Comparison of ENCODE assay signal across 28 mouse cellular contexts in genomic region chr16:58234686-58235085, GRCm38 (mm10).
"Had no signal": no experiment of that assay in that cellular context is flagged by ENCODE, and none has a peak within 500 bp of the region (broad histone marks: within the 10 kb centered on the region; RNA-seq: fewer than 3 reads in every experiment).

No protein-coding gene starts in this region.

- H3K4me1 ChIP-seq: heart, embryonic 13.5 days; heart, embryonic 15.5 days; hindbrain, embryonic 10.5 days; hindbrain, embryonic 12.5 days; intestine, embryonic 15.5 days; limb, embryonic 10.5 days; limb, embryonic 12.5 days; liver, embryonic 13.5 days; liver, embryonic 15.5 days had no signal

- DNase-seq: gastrocnemius, adult 2 months; gastrocnemius, postnatal 10 days; gastrocnemius, postnatal 25 days; heart, adult 2 months; heart, postnatal 14 days; heart, postnatal 4 days; kidney, adult 2 months; kidney, postnatal 10 days; kidney, postnatal 36 days; liver; liver, embryonic 13.5 days; liver, postnatal 0 days had no signal

- H3K36me3 ChIP-seq: heart, embryonic 13.5 days; heart, embryonic 15.5 days; hindbrain, embryonic 10.5 days; hindbrain, embryonic 12.5 days; intestine, embryonic 15.5 days; limb, embryonic 10.5 days; limb, embryonic 12.5 days; liver, embryonic 13.5 days; liver, embryonic 15.5 days had no signal

- H3K27me3 ChIP-seq: heart, embryonic 13.5 days; heart, embryonic 15.5 days; hindbrain, embryonic 12.5 days; intestine, embryonic 15.5 days; limb, embryonic 12.5 days; liver, embryonic 13.5 days; liver, embryonic 15.5 days had no signal

- H3K27ac ChIP-seq: gastrocnemius, adult 2 months; heart, adult 2 months; heart, embryonic 13.5 days; heart, embryonic 15.5 days; hindbrain, embryonic 10.5 days; hindbrain, embryonic 12.5 days; hindbrain, embryonic 14.5 days; intestine, embryonic 15.5 days; layer of hippocampus, adult 2 months; left cerebral cortex, adult 2 months; limb, embryonic 10.5 days; limb, embryonic 12.5 days; liver, embryonic 13.5 days; liver, embryonic 15.5 days had no signal

- H3K4me3 ChIP-seq: gastrocnemius, adult 2 months; heart, adult 2 months; heart, embryonic 13.5 days; heart, embryonic 15.5 days; hindbrain, embryonic 10.5 days; hindbrain, embryonic 12.5 days; intestine, embryonic 15.5 days; layer of hippocampus, adult 2 months; left cerebral cortex, adult 2 months; limb, embryonic 10.5 days; limb, embryonic 12.5 days; liver, embryonic 13.5 days; liver, embryonic 15.5 days had no signal

- ATAC-seq: hindbrain, embryonic 16.5 days; inflammation-experienced regulatory T-cells, adult 6 months; intestine, embryonic 15.5 days; intestine, postnatal 0 days; liver, postnatal 0 days had no signal

- H3K4me2 ChIP-seq: heart, embryonic 11.5 days; heart, embryonic 13.5 days; heart, embryonic 15.5 days; hindbrain, embryonic 12.5 days; hindbrain, embryonic 14.5 days; intestine, embryonic 15.5 days; limb, embryonic 12.5 days; liver, embryonic 11.5 days; liver, embryonic 13.5 days; liver, embryonic 15.5 days had no signal

- H3K9ac ChIP-seq: heart, embryonic 13.5 days; heart, embryonic 15.5 days; hindbrain, embryonic 12.5 days; hindbrain, embryonic 14.5 days; intestine, embryonic 15.5 days; limb, embryonic 12.5 days; liver, embryonic 13.5 days; liver, embryonic 15.5 days; liver, postnatal 0 days had no signal

- H3K9me3 ChIP-seq: heart, embryonic 13.5 days; heart, embryonic 15.5 days; hindbrain, embryonic 10.5 days; hindbrain, embryonic 12.5 days; intestine, embryonic 15.5 days; limb, embryonic 10.5 days; limb, embryonic 12.5 days; liver, embryonic 13.5 days; liver, embryonic 15.5 days had no signal
